Mouse (Mus musculus) liver, embryonic 16.5 days (tissue): ENCODE measurements around the gene Hey2. TPM values are rescaled to one million over a fixed set of nuclear protein-coding genes. Genes with fewer than 3 reads are reported as not detected.

Experiments
- ATAC-seq: fragments of 200-750 bp; cut with Nextera tagmentation; 2 replicates; pipeline ENCODE4 v1.8.0; 2017; ENCODE audit warnings: low read depth, mild to moderate bottlenecking, moderate number of reproducible peaks, moderate library complexity
- H3K27ac ChIP-seq: fragments of 300-500 bp; sonication (generic); 2 replicates; pipeline ENCODE4 v1.5.1; 2014; ENCODE audit warnings: mild to moderate bottlenecking, low read length
- H3K27me3 ChIP-seq: fragments of 300-500 bp; sonication (generic); 2 replicates; pipeline ENCODE4 v1.6.1; 2014; ENCODE audit warnings: low read depth, low read length, mixed read lengths; ENCODE audit not compliant: control insufficient read depth, insufficient read depth
- H3K36me3 ChIP-seq: fragments of 300-500 bp; sonication (generic); 2 replicates; pipeline ENCODE4 v1.6.1; 2014; ENCODE audit warnings: mild to moderate bottlenecking; ENCODE audit not compliant: control insufficient read depth, insufficient read depth
- H3K4me1 ChIP-seq: fragments of 300-500 bp; sonication (generic); 2 replicates; pipeline ENCODE4 v1.6.1; 2014; ENCODE audit warnings: low read depth, low read length, mixed read lengths; ENCODE audit not compliant: control insufficient read depth
- H3K4me2 ChIP-seq: fragments of 300-500 bp; sonication (generic); 2 replicates; pipeline ENCODE4 v1.6.1; 2014; ENCODE audit warnings: low read depth, low read length, mixed read lengths
- H3K4me3 ChIP-seq: fragments of 300-500 bp; sonication (generic); 2 replicates; pipeline ENCODE4 v1.5.1; 2014; ENCODE audit warnings: low read depth, mild to moderate bottlenecking, low read length
- H3K9ac ChIP-seq: fragments of 300-500 bp; sonication (generic); 2 replicates; pipeline ENCODE4 v1.6.1; 2014; ENCODE audit warnings: low read depth, low read length
- H3K9me3 ChIP-seq: fragments of 300-500 bp; sonication (generic); replicated peaks from 2 replicates; pipeline ENCODE4 v1.6.1; 2016; ENCODE audit warnings: low read length; ENCODE audit not compliant: control insufficient read depth
- WGBS: fragments of 180-500 bp; shearing (Covaris S2); extraction: QIAGEN DNeasy Blood & Tissue Kit; methylation state at CpG from one replicate; pipeline ENCODE4 v1.1.7; 2014; ENCODE audit not compliant: insufficient replicate concordance; 5-methylcytosine and 5-hydroxymethylcytosine counted together
- polyA plus RNA-seq: library from polyadenylated mRNA; unstranded; fragments of >200 nt; fragmentation: Nextera tagmentation; extraction: Ambion mirVana; gene quantifications from 2 replicates; pipeline ENCODE4 v1.2.1, GENCODE M21; 2015

The Hey2 gene
- polyA plus RNA-seq, 1 experiment from 2014 or later, result 0.31 TPM

DNA sequence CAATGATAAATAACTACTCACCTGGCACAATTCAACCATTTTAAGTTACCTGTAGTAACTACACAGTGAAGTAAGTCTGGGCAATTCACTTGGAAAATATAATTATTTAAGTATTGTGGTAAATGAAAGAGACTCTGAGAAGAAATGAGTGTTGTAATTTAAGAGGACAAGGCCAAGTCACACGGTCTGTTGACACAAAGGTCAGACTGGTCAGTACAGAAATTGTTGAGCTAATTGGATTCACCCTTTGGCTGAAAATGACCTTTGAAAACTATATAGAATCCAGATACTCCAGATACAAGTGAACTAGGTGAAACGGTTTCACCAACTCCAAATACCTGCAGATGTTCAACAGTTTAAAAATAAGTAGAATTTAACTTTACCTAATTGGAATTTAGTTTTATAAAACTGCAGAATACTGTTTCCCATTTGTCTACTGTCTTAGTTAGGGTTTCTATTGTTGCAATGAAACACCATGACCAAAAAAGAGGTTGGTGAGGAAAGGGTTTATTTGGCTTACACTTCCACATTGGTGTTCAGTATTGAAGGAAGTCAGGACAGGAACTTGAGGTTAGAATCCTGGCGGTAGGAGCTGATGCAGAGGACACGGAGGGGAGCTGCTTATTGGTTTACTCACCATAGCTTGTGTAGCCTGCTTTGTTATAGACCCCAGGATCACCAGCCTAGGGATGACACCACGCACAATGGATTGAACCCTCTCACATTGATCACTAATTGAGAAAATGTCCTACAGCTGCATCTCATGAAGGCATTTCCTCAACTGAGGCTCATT is 45.9 kb downstream of the Hey2 start:
- 54% methylated on average over 5 of the region's 5 CpGs for WGBS
- no peak for ATAC-seq

DNA sequence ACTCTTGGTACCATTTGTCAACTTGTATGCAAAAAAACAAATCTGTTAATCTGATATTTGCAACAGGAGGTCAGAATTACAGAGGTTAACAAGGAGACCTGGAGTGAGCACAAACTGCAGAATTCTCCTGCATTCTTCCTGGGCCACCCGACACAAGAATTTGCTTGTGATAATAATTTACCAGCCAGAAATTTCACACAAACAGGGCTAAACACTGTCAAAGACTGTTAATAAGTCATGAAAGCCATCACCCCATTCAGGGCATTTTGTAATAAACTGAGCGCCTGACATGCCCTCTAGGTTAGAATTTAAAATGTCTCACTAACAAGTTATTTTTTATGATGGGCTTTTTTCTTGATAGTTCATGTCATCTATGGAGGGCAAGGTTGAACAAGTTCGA is 51.6 kb downstream of the Hey2 start:
- no peak overlapping the region for H3K4me3 ChIP-seq
- no peaks in the 10 kb centered on the region for H3K27me3 ChIP-seq
- H3K9ac ChIP-seq, result no peak overlapping the region
- H3K4me1 ChIP-seq, result peaks cover 14% of the 10 kb centered on the region
- no peak overlapping the region for H3K27ac ChIP-seq
- ATAC-seq, result no peak
- no peak overlapping the region for H3K4me2 ChIP-seq
- H3K9me3 ChIP-seq, result 0 out of 2 replicates have a peak, but pooled peaks cover under 1% of the 10 kb centered on the region
- H3K36me3 ChIP-seq, result peaks cover 11% of the 10 kb centered on the region
- 81% methylated on average over 3 of the region's 3 CpGs for WGBS

More for the DNA sequence above, 45.9 kb downstream of the Hey2 start:
- Histone ChIP-seq H3K4me3 (no peak overlapping the region), H3K4me1 (peaks cover 2% of the 10 kb centered on the region; the same call in 1 of the 2 replicates), H3K4me2 (no peak overlapping the region), H3K27me3 (no peaks in the 10 kb centered on the region), H3K9me3 (0 out of 2 replicates have a peak, but pooled peaks cover 2% of the 10 kb centered on the region), H3K36me3 (peaks cover 12% of the 10 kb centered on the region), H3K9ac (no peak overlapping the region), H3K27ac (no peak overlapping the region)

DNA sequence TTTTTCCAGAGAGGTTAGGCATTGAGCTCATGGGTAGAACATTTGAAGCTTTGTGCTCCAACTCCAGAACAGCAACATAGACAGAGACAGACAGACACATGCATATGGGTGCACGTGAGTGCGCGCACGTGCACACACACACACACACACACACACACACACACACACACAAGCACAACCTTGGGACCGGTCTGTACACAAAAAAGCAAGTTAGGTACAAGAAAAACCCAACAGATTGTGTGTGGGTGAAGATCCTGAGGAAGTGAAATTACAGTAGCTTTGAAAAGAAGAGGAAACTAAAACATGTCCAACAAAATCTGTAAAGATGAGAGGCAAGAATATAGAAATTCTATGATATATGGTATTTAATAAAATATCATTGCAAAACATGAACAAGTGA is 53.1 kb downstream of the Hey2 start:
- Histone ChIP-seq H3K27me3 (no peaks in the 10 kb centered on the region), H3K9me3 (no peaks in the 10 kb centered on the region), H3K4me1 (peaks cover 15% of the 10 kb centered on the region), H3K9ac (no peak overlapping the region), H3K36me3 (peaks cover 3% of the 10 kb centered on the region), H3K4me2 (no peak overlapping the region), H3K27ac (no peak overlapping the region), H3K4me3 (no peak overlapping the region)
- WGBS, result 87% methylated on average over 5 of the region's 5 CpGs
- ATAC-seq, result no peak

DNA sequence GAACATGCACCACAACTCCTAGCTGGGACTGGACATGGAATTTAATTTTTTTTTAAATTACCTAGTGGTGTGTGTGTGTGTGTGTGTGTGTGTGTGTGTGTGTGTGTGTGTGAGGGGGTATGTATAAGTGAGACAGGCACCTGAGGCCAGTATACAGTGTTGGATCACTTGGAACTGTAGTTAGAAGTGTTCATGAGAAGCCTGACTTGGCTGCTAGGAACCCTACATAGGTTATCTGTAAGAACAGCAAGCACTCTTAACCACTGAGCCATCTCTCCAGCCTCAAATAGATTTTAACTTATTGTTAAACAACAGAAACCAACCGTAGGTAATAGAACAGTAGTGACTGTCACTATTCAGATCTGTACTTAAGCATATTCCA is 54.3 kb downstream of the Hey2 start:
- Histone ChIP-seq H3K4me2 (no peak overlapping the region), H3K9me3 (no peaks in the 10 kb centered on the region), H3K27me3 (no peaks in the 10 kb centered on the region), H3K27ac (no peak overlapping the region; the same call in 1 of the 2 replicates), H3K9ac (no peak overlapping the region), H3K4me1 (peaks cover 21% of the 10 kb centered on the region), H3K4me3 (no peak overlapping the region), H3K36me3 (no peaks in the 10 kb centered on the region)
- 44% methylated on average over 1 of the region's 1 CpGs for WGBS
- ATAC-seq, result 0 out of 2 replicates have a peak, but pooled peaks have one; percentile 43

DNA sequence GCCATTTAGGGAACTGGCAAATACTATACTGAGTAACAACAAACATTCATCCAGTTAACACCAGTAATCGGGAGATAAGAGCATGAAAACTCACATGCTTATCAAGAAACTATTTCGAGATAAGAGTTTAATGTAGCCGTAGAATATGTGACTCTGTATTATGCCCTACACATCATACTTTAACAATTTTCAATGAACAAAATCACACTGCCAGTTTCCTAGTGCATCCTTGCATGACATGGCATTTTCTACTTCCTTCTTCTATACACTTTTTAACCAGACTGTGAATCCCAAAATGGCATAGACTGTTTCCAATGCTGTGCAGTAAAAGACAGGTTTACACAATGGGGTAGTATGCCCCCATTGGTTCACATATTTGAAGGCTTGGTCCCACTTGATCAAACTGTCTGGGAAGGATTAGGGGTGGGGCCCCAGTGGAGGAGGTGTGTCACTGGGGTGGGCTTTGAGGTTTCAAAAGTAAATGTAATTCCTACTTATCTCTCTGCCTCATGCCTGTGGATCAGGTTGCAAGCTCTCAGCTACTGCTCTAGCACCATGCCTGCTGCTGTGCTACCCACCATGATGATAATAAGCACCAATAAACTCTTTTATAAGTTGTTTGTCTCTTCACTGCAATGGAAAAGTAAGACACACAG is 54.8 kb downstream of the Hey2 start:
- WGBS, result 47% methylated on average over 3 of the region's 3 CpGs
- Histone ChIP-seq H3K27me3 (no peaks in the 10 kb centered on the region), H3K9me3 (no peaks in the 10 kb centered on the region), H3K9ac (no peak overlapping the region), H3K27ac (no peak overlapping the region; the same call in 1 of the 2 replicates), H3K36me3 (no peaks in the 10 kb centered on the region), H3K4me1 (peaks cover 21% of the 10 kb centered on the region), H3K4me2 (no peak overlapping the region), H3K4me3 (no peak overlapping the region)
- ATAC-seq, result peak; percentile 64

DNA sequence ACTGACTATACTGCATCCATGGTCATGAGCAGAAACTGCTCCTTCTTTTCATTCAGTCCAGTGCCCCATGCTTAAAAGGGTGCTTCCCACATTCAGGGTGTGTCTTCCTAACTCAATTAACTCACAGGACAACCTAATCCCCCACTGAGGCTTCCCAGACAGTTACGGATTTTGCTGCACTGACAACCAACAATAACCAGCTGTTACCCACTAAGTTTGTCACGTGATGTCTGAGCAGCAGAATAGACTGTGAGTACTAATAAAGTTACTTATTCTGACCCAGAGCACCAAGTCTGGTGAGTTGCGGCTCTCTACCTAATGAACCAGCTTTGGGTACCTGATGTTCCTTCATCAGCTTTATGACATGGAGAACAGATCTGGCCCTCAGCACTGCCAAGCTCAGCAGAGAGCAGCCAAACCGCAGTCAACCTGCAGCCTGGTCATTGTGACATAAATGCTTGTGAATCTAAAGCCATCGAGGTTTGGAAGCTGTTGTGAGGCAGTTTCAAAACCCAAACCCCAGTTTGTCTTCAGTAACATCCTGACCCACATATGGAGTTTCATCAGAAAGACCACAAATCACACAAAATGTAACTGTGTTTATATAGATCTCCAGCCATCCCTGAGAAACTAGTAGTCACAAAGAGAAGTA is 56.4 kb downstream of the Hey2 start:
- no peak for ATAC-seq

More for the DNA sequence above, 56.4 kb downstream of the Hey2 start:
- Histone ChIP-seq H3K4me2 (no peak overlapping the region), H3K27me3 (no peaks in the 10 kb centered on the region), H3K4me3 (no peak overlapping the region), H3K27ac (no peak overlapping the region), H3K9me3 (no peaks in the 10 kb centered on the region), H3K36me3 (no peaks in the 10 kb centered on the region), H3K4me1 (peaks cover 21% of the 10 kb centered on the region), H3K9ac (no peak overlapping the region)
- WGBS, result 86% methylated on average over 5 of the region's 5 CpGs

Other genes starting within 250 kb of the Hey2 start
- gene Trmt11, start 242.1 kb downstream of the Hey2 start, polyA plus RNA-seq, result 10.5 and 12.7 TPM in 2 replicates
- gene Hint3, start 213.2 kb downstream of the Hey2 start, polyA plus RNA-seq, result 17.0 and 17.1 TPM in 2 replicates
- gene Ncoa7, start 39.5 kb downstream of the Hey2 start, polyA plus RNA-seq, result 12.4 and 12.9 TPM in 2 replicates